Mouse (Mus musculus): ENCODE measurements at regions not wholly inside any gene's neighbourhood (a gene's known extent, or its start where the extent isn't known, plus 50 kb on each side); places are given as distances from the start of the nearest gene placed in this dataset.

DNA sequence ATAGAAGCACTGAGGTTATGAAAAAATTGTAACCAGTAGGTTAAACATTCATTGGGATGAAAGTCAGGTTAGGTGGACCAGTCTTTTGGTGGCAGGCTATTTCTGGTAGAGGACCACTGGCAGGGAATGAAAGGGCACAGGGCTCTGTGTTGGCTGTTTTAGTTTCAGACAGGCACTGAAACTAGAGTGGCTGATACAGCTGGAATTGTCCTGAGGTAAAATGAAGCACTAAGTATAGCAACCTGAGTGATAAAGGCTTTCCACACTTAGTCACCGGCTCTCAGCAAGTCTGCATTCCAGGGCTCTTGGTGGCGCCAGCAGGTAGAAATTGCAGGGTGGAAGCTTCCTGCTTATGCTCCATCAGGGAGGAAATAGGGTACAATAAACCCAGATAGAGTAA lies 262.2 kb upstream of the Tmpo start:
- no peak for TF ChIP-seq CTCF (conservative IDR thresholded peaks at IDR 0.05 in 1 of 2, IDR thresholded peaks at IDR 0.05 in 1 of 2; ENCODE audit: low read depth in 2 of 2, low read length in 2 of 2)
- TF ChIP-seq USF1 (IDR thresholded peaks at IDR 0.05; ENCODE audit: low read depth, low read length), result no peak
- TF ChIP-seq POLR2A (IDR thresholded peaks at IDR 0.05; ENCODE audit: low read depth, low read length), result no peak
- TF ChIP-seq HCFC1 (IDR thresholded peaks at IDR 0.05; ENCODE audit: low read depth, low read length), result no peak
- TF ChIP-seq TCF12 (IDR thresholded peaks at IDR 0.05; ENCODE audit: low read depth, low read length), result no peak
- no peak for TF ChIP-seq EP300 (IDR thresholded peaks at IDR 0.05; ENCODE audit: low read length)
- TF ChIP-seq CHD1 (IDR thresholded peaks at IDR 0.05; ENCODE audit: low read depth, low read length), result no peak
